Mouse (Mus musculus) mesoderm, embryonic 11.5 days (tissue): ENCODE data around the gene Cacna2d3.

Source experiments
- DNase-seq: peaks from one replicate; pipeline ENCODE4 v3.0.0-alpha.2; 2012; ENCODE audit warnings: low read depth, low spot score

The Cacna2d3 gene

DNA sequence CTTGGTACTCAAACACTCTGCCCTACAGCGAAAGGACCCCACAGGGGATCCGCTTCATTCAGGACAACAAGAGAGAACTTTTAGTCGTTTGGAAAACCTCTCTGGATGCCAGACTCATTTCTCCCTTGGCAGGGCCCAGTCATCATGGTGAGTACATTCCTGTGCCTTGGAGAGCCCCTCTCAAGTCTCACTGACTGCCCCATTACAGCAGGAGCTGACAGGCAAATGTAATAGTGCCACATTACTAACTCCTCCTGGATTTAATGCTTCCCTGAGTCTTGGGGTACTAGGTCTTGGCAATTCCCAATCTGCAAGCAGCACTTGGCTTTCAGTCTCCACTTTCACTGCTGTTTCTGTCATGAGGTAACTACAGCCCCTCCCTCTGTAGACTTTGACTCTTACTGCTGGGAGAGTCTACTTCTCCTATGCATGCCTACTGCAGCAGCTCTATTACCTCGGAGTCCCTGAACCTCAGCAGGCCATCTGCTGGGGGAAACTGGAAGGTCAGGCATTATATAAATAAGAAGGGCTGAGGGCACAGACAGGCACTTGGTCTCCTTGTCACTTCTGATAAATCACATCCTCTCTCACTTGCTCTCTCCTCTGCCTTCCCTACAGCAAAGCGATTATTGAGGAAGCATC, 454.3 kb downstream of the Cacna2d3 start:
- DNase-seq: peak; percentile 71

DNA sequence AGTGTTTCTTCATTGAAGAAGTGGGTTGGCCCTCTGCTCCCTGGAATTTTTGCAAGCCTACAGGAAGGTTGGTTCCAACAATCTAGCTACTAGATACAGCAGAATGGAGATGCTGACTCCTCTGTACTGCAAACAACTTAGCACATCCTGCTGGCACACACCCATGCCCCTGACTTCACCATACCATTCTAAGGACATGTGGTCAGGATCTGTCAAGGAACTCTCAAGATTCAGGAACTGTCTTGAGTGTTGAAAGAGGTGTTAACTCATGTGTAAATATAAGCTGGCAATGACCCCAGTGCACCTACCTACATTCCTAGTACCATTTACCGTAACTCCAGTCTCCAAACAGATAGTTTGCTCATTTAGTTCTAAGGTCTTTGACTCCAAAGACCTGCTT, 461.0 kb downstream of the Cacna2d3 start:
- no peak for DNase-seq

DNA sequence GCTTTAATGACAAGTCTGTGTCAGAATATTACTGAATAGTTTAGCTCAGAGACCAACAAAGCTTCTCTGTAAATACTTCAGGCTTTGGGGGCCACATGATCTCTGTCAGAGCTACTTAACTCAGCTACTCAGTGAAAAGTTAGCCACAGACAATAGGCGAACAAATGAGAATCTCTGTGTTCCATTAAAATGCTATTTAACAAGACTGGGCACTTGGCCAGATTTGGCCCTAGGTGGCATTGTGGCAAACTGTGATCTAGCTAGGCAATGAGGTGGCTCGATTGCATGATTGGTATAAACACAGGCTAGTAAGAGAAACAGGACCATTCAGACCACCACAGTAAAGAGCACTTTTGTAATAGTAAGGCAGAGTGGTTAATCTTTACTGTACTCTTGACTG, 478.1 kb downstream of the Cacna2d3 start:
- DNase-seq: no peak

DNA sequence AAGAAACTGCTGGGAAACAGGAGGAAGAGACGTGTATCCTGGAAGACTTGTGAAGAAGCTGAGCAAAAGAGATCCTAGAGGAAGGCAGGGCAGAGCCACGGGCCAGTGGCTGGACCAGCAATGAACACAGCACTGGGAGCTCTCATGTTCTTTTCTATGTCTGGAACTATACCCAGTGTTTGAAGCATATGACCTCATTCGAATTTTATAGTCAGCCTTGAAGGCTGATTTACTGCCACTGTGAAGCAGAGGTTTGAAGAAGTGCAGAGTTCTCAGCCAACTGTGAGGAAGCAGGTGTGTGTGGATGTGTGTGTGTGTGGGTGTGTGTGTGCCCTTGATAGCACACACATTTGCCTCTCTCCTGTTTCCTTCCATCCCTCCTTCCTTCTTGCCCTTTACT, 483.2 kb downstream of the Cacna2d3 start:
- peak; percentile 17 for DNase-seq

DNA sequence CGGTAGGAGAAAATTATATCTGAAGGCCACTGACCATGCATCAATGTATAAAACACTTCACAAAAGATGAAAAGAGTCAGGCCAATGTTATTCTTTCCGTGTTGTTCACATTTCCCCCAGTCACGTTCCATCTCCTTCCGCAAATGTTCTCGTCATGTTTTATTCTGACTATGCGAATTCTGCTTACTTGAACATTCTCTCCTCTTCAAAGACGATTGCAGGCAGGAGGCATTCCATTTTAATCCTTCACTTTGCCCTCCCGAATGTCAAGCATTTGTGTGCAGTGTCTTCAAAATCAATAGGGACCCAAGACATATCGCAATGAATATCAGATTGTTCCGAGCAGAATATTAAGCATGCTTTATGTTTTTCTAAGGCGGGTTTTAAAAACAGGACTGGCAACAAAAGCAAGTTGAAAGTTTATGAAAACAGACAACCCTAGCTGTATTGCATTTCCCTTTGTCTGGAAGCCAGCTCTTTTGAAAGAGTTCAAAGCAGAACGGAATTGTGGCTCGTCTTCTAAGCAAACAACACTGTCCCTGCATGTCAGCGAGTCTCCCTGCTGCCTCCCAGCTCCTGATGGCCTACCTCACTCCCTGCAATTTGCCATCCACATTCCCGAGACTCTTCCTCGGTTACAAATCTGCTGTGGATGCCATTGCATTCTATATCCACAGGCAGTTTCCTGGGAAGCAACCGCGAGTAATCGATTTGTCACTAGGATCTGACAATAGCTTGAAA, 492.5 kb downstream of the Cacna2d3 start:
- DNase-seq: peak; percentile 39

DNA sequence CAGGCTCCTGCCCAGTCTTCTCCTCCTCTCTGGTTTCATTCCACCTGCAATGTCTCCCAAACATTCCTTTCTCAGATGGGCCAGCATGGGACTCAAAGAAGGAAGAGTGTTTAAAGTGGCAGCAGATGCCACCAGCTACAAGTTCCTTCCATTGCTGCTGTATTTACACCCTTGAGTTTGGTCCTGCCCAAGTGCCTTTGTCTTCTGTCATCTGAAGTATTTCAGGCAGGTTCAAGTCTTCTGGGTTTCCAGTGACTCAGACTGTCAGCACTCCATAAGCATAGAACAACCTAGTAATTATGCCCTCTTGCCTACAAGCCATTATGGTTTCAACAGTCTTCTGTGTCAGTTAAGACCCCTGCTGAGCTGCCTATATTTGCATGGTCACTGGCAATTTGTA, 493.2 kb downstream of the Cacna2d3 start:
- DNase-seq: no peak

DNA sequence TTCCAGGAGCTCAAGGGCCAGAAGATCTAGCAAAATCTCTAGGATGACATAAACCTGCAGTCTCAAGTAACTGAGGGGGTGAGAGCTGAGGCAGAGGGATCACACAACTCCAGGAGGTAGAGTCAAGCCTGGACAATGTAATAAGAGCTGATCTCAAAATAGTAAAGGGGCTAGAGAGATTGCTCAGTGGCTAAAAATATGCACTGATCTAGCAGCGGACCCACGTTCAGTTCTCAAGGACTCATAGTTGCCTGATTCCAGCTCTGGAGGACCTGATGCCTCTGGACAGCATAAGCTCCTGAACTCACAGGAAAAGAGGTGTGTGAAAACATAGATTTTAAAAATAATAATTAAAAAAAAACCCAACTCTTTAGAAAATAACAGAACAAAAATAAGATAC, 493.7 kb downstream of the Cacna2d3 start:
- no peak for DNase-seq

DNA sequence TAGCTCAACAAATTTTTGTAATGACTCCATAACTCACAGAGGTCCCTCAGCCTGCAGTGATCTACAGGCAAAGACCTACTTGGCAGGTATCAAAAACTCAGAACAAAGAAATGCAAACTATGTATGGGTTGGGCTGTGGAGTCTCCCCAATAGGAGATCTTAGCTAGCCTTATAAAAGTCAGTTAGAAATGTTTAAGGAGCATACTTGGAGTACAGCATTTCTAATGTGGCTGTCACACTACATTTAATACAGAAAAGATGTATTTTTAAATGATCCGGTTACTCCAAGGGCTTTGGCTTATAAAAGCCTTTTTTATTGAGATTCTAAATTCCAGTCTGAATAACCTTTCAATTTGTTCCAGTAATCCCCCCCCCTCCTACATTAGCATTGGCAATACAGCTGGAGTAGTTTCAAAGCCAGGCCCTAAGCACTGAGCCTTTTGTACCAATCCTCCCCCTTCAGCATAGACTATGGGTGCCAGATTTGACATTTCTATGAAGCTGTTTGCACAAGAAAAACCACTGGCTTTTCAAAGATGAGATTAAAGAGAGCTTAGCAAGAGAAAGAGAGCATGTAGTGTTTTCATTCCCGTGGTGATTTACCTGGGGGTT, 495.8 kb downstream of the Cacna2d3 start:
- no peak for DNase-seq

DNA sequence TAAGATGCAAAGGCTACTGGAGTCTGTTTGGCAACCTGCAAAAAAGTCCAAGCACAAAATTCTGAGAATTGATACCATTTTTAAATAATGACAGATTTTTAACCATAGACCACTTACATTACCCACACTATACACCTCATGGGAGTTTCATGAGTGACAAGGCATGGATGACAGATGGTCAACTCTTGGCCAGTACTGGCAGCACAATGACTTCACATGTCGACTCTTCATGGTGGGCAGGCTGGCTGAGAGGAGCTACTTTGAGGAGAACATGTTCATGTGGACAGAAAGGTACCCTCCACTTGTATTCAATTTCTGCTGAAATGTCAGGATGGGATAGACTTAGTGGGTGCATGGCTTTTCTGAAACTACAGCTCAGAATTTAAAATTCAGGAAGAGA, 498.7 kb downstream of the Cacna2d3 start:
- DNase-seq: no peak

DNA sequence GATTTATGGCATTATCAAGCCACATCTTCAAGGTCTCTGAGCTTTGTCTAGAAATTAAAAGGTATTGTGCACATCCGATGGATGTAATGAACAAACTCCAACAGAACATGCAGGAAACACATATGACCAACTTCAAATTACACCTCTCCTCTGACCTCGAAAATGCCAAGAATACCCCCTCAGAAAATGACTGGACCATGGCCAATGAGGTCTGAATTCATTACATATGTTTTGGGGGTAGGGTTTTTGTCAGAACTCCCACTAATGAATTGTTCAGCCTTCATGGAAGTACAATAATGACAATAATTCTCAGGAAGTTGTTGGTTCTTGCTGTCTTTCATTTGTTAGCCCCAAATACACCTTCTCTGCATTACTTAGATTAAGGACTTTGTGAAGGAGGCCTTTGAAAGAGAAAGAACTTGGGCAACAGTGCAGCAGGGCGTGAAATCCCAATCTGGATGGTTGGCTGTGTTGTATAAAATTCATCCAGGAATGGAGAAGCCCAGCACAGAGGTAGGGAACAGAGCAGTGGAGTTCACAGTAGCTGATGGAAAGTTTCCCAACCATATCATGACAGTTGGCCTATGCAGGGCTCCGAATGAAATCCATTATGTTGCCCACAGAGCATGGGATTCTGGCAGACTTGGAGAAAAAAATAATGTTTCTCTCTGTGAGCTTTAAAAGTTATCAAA, 499.3 kb downstream of the Cacna2d3 start:
- no peak for DNase-seq

DNA sequence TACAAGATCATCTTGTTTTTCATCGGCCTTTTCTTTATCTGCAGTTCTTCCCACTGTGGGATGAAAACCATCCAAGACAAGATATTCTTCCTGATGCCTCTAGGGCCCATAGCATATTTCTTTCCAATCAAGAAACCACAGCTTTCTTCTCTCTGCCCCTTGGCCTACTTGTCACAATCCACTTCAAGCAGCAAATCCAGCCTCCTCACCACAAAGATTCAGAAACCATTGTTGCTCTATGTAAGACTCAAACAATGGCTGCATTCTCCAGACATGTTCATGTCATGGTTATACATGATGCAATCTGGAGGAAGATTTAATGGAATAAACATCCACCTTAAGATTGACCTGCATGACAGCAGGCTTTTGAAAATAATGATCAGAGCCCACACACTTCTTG, 505.6 kb downstream of the Cacna2d3 start:
- no peak for DNase-seq

DNA sequence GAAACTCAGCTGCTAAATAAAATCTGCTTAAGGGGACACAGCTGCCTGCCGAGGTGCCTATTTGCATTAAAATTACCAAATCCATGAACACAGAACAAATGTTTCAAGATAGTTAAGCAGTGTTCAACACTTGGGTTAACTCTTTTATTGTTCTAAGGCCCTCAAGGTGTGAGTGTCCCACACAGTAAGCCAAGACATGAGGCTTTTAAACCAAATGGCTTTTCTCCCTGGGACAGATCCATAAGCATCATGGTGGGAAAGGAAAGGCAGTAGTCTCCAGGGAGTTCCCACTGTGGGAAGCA, 516.7 kb downstream of the Cacna2d3 start:
- DNase-seq: no peak

DNA sequence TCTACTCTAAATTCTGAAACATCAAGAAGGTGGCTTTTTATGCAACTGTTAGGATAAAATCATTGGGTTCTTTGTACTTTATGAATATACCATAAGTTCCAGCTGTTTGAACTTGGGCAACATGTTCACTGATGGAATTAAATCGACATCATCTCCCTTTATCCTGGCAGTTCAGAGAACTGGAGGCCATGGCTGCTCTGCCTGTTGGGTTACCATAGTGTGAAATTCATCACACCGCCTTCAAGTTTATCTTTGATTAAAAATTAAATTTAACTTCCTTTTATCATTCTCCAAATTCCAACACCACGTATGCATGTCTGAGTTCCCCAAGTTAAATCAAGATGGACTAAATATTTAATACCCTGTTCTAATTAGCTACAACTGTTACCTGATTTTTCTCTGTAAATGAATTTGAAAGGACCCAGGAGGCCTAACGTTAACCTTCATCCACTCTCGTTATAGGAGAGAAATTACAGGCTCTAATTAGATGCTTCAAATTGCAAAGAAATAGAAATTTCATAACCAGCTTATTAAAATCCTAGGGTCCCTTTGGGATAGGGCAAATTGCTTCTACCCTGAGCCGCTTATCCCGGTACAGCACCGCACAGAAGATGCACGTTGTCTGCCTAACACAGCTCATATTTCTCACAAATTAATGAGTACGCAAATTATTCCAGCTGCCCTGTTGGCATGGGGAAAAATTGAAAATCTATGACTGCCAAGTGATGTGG, 517.3 kb downstream of the Cacna2d3 start:
- DNase-seq: no peak

DNA sequence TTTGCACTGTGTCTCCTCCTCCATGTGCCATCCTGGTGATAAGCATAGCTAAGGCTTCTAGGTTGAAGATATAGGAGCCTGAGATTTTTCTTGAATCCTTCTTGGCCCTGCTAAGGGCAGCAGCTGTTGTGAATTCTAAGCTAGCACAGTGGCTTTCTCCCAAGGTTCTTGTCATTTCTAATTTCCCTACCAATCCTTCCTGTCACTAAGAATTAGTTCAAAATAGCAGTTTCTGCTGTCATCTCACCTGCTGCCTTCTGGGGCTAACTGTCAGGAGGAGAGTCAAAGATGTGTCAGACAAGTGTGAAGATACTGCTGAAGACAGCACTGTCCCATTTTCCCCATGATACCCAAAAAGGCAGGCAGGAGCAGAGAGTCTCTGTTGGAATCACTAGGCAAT, 525.5 kb downstream of the Cacna2d3 start:
- no peak for DNase-seq

DNA sequence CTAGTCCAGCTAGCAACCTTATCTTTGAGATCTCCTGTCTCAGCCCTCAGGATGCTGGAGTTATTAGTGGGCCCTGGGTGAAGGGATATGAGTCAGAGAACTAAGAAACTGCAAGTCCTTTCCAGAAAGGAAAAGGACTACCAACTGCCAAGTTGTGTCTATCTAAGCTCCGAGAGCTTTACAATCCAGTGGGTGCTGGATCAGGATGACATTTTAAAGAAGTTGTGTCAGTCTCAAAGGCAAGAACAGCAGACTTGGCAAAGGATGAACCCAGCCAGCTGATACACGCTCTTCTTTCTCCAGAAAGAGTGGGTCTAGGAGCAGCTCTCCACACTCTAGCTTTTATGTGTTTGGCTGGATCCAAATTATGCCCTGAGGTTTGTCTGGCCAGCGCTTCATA, 530.2 kb downstream of the Cacna2d3 start:
- no peak for DNase-seq

DNA sequence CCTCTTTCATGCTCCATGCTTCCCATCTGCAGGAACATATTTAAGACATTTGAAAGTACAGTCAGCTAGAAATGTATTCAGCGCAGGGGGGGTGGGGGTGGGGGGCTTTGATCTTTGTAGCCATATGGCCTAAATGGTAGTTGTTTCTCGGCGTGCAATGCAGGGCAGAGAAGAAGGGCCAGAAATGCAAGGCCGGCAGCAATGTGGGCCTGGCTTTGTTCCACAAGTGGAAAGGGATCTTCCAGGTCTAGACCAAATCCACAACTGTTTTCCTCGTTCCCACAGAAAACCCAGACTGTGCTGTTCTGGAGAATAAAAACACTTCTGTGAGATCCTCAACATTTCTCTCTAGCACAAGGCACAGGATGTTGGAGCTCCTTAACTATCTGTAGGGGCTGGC, 537.9 kb downstream of the Cacna2d3 start:
- DNase-seq: no peak

DNA sequence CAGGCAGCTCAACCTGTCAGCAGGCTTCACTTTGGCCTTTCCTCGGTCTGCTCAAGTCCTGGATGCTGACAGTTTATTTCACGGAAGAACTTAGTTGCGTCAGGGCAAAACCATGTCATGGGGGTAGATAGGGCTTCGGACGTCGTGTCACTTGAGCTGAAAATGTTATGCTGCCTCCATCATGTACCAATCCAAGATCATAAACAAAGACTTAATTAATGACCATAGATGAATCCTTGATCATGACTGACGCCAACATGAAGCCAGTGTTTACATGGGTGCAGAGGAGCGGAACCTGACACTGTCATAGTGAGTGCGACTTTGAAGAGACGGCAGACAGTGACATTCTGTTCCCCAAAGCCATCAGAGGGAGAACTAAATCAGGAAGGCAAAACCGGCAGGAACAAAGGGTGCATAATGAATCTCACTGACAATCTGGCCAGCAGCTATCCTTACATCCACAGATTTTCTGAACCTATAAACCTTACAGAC, 542.2 kb downstream of the Cacna2d3 start:
- no peak for DNase-seq

DNA sequence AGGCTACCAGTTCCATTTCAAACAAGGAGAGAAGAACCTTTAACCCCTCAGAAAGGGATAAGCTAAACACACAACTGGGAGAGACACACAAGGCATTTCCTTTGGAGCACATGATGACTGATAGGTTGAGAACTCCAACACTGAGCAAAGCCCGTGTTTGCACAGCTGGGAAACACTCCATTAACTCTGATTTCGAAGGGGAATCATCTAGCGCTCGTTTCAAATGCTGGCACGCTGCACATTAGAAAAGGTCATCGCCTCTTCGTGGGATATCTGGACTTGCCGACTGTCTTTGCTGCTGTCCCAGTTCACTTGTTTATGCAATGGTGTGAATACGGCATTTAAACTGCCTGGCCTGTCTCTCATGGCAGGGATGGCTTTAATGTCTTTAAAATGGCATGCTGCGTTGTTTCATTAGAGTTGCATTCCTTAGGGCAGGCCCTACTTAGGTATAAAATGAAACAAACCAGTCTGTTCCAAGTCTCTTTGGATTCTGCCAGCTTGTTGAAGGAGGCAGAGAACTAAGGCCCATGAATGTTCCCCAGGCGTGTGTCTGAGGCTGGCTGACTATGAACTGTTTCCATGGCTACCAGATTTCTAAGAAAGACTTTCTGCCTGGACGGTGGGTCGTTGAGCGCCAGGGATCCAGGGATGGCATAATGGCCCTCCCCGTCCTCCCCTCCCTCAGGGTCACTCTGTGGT, 542.8 kb downstream of the Cacna2d3 start:
- peak; percentile 74 for DNase-seq

DNA sequence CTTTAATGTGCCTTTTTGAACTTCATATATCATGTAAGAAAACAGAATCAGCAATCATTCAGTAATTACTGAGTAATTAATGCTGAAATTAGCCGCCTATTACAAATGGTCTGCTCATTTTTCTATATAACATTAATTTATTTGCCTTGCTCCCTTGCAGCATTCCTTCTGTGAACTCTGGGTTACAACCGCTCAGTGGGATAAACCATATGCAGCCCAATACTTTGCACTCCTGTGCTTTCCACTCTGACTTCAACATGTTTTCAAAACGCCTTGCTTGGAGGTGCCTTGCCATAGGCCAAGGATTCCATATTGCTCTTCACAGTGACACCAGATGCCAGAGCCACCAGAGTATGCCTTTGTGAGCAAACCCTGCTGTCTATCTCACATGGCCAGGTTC, 546.9 kb downstream of the Cacna2d3 start:
- DNase-seq: no peak

DNA sequence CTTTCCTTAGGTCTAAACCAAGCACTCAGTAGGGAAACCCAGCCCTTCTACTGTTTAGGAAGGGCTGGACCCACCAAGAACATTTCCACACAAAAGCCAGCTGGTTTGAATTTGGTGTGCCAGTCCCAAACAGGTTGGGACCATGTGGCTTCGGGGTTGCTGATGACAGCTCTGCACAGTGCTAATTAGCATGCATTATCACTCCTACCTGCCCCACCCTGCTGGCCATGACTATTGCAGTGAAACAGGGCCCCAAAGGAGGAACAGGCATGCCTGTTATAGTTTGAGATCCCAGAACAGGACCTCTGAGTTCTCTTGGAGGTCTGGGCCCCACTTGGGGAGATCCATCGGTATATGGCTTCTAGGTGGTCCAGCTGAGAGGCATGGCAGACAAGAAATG, 549.5 kb downstream of the Cacna2d3 start:
- DNase-seq: no peak

DNA sequence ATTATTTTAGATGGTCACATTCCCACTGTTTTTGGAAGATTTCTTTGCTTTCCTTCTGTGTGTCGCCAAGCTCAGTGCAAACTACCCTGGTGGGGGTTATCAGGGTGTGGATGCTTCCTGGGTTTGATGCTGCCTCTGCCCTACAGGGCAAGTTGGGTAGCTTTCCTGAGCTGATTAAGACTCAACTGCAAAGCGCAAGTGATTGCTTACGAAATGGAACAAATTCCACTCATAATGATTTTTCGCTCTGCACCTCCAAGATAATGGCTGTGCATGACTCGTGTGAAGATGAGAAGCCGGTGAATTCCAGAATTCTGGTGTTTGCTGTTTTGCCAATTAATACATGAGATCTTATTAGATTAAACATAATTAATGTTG, 557.0 kb downstream of the Cacna2d3 start:
- no peak for DNase-seq
